Mouse (Mus musculus): Measurements from ENCODE around the gene H2al1m. TPM values are rescaled to one million over a fixed set of nuclear protein-coding genes. Genes with fewer than 3 reads are reported as not detected.

Gene H2al1m
- polyA plus RNA-seq, 1 experiment = not detected

Other genes with a start within 250 kb of the H2al1m start
- gene Fthl17f, start 220.7 kb upstream of the H2al1m start, polyA plus RNA-seq (2012; fragmentation: generic; extraction: Trizol) = not detected
- gene 4930402K13Rik, start 179.2 kb upstream of the H2al1m start, polyA plus RNA-seq (2012; fragmentation: generic; extraction: Trizol) = not detected
- gene Lancl3, start 83.9 kb upstream of the H2al1m start, polyA plus RNA-seq (2012; fragmentation: generic; extraction: Trizol) = 0.37 TPM
- not detected for gene Gm14862, start 26.9 kb upstream of the H2al1m start, polyA plus RNA-seq (2012; fragmentation: generic; extraction: Trizol)
- 0.05 TPM for gene Xk, start 11.0 kb upstream of the H2al1m start, polyA plus RNA-seq (2012; fragmentation: generic; extraction: Trizol)
- not detected for gene H2al1k, start 66.9 kb downstream of the H2al1m start, polyA plus RNA-seq (2012; fragmentation: generic; extraction: Trizol)
- gene Cybb, start 204.0 kb downstream of the H2al1m start, polyA plus RNA-seq (2012; fragmentation: generic; extraction: Trizol) = not detected